Comparison of ENCODE assay signal across 20 mouse cellular contexts in genomic region chr13:107522942-107523341, GRCm38 (mm10).
DNase-seq lines count a peak whose midpoint lies in the region; ATAC-seq and TF ChIP-seq lines count a peak whose summit lies in the region.
"Had no signal": no experiment of that assay in that cellular context is flagged by ENCODE, and none has a peak within 500 bp of the region (broad histone marks: within the 10 kb centered on the region; RNA-seq: fewer than 3 reads in every experiment).

No protein-coding gene starts in this region.

- DNase-seq in thymus, adult 2 months: peak; percentile 8
- DNase-seq in thymus, postnatal 4 days: no peak
- DNase-seq in thymus, postnatal 25 days: peak; percentile 13
- DNase-seq in urinary bladder, adult 2 months (ENCODE audit: low spot score): no peak
- DNase-seq in frontal cortex, postnatal 25 days (ENCODE audit: low spot score in 2 of 2): no peak
- DNase-seq in left cerebral cortex, postnatal 25 days (ENCODE audit: low spot score in 2 of 2): no peak
- DNase-seq: adrenal gland, postnatal 25 days; cerebellum, adult 18-20 months; cerebellum, adult 9-11 months; cerebellum, postnatal 36 days; gastrocnemius, postnatal 14 days; heart, adult 2 months; heart, postnatal 14 days had no signal

- ATAC-seq in CD4-positive, CD25-positive, alpha-beta regulatory T cell, adult 4 months: peak; percentile 34
- peak; percentile 43 for ATAC-seq in activated CD4-positive, CD25-positive, alpha-beta regulatory T cell, adult 4 months
- ATAC-seq: forebrain, embryonic 16.5 days had no signal

- no peak for TF ChIP-seq POLR2A in thymus, adult 2 months (IDR thresholded peaks at IDR 0.05; ENCODE audit: control insufficient read depth, extremely low read depth, insufficient read depth, low read length, poor library complexity)

- peaks cover 3% of the 10 kb centered on the region for H3K4me1 ChIP-seq in thymus, adult 2 months (replicated peaks; ENCODE audit: control insufficient read depth, insufficient read depth, low read length)
- H3K4me1 ChIP-seq: embryonic facial prominence, embryonic 13.5 days; forebrain, embryonic 12.5 days; heart, embryonic 15.5 days; hindbrain, embryonic 13.5 days had no signal

- no peaks in the 10 kb centered on the region for H3K27me3 ChIP-seq in thymus, adult 2 months (ENCODE audit: control insufficient read depth, insufficient read depth, low read length)
- H3K27me3 ChIP-seq: embryonic facial prominence, embryonic 13.5 days; forebrain, embryonic 12.5 days; heart, embryonic 15.5 days; hindbrain, embryonic 13.5 days had no signal

- H3K4me3 ChIP-seq in thymus, adult 2 months (ENCODE audit: control insufficient read depth, insufficient read depth, low read length): no peak overlapping the region
- H3K4me3 ChIP-seq: embryonic facial prominence, embryonic 13.5 days; forebrain, embryonic 12.5 days; heart, adult 2 months; heart, embryonic 15.5 days; hindbrain, embryonic 13.5 days had no signal

- H3K27ac ChIP-seq in thymus, adult 2 months (ENCODE audit: control insufficient read depth, insufficient read depth, low read length): no peak overlapping the region
- H3K27ac ChIP-seq: embryonic facial prominence, embryonic 13.5 days; forebrain, embryonic 12.5 days; heart, adult 2 months; heart, embryonic 15.5 days; hindbrain, embryonic 13.5 days had no signal

- no peak for TF ChIP-seq CTCF in thymus, adult 2 months (IDR thresholded peaks at IDR 0.05; ENCODE audit: borderline replicate concordance, control insufficient read depth, extremely low read depth, insufficient read depth, low read length, poor library complexity)

- intact Hi-C loops in left cerebral cortex, postnatal 25 days (cut with DNase I): no loop called here

- H3K36me3 ChIP-seq in thymus, adult 2 months (ENCODE audit: control insufficient read depth, insufficient read depth, low read length): no peaks in the 10 kb centered on the region
- H3K36me3 ChIP-seq: embryonic facial prominence, embryonic 13.5 days; forebrain, embryonic 12.5 days; heart, embryonic 15.5 days; hindbrain, embryonic 13.5 days had no signal

- WGBS in thymus, adult 2 months: 28% methylated on average over 3 of the region's 3 CpGs

Comparison
In these comparisons a context has a peak if more than half of its experiments do, and no peak if none do; other contexts are left out.
1. DNase-seq: peak in thymus, adult 2 months (single experiment) and thymus, postnatal 25 days (single experiment); none in thymus, postnatal 4 days (single experiment), urinary bladder, adult 2 months (single experiment), frontal cortex, postnatal 25 days (0 of 2) and left cerebral cortex, postnatal 25 days (0 of 2).